Mouse (Mus musculus): Measurements from ENCODE around the gene Vstm5. TPM values are rescaled to one million over a fixed set of nuclear protein-coding genes. Genes with fewer than 3 reads are reported as not detected.
"Not testable (repeated sequence)": the region's sequence is repeated elsewhere in the genome, so short reads cannot be mapped to it uniquely, and the experiment has no call there.

The Vstm5 gene
- 15.4 and 18.4 TPM in 2 replicates for polyA plus RNA-seq (2012; rRNA removed)

DNA sequence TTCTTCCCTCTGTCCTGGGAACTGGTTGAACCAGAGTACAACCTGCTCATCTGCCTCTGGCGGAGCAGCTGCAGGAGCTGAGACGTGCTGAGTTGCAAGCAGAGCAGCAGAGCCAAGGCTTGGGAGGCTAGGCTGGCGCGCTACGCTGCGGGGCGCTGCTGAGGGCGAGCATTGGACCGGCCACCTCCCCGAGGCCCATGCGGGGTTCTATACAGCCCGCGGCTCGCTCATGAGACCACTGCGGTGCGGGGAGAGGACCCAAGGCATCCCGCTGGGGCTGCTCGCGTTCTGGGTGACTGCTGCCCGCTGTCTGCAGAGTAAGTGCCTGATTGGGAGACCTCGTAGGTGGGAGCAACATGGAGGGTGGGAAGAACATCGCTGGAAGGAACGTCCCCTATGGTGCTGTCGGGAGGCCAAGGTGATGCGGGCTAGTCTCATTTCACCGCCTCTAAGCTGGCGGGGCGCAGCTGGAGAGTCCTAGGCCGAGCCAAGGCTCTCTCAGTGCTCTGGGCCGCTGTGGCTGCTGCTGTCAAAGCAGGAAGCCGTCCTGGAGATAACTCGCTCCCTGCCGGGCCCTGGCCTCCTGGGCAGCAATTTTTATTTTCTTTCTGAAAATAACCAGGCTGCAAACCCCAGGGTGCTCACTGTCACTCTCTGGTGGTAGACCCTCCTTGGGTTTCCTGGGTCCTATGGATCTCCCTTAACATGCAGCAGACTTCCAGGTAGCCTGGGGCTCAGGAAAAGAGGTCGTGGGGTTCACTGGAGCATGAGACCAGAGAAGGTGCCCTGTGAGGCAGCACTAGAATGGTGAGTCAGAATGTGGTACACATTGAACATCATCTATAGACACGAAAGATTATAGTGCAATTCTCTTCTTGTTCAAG is at the start of gene Vstm5:
Gene Vstm5, plus strand, starts transcription at position 4 of the 884 bp plus-strand sequence.
- peak in 1 of 2 experiments; percentile 50 for DNase-seq (ENCODE audit: extremely low spot score in 1 of 2, low spot score in 1 of 2)

DNA sequence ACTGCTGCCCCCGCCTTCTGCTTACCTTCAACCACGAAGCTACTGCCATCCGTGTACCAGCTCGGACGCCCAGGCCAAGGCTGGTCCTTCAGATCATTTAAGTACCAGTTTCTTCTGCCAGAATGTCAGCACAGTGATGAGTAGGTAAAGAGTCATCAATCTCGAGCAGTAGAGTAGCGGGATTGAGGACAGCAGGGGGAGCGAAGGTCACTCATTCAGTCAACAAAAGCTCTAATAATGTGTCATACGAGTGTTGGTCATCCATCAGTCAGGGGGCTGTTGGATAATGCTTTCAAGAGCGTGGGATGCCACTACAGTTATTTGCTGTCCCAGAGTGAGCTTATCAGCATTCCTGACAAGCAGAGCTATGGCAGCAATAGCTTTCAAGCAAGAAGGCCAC is 44.0 kb upstream of the Vstm5 start:
- DNase-seq (ENCODE audit: extremely low spot score in 1 of 2, low spot score in 1 of 2), result not testable (repeated sequence)

DNA sequence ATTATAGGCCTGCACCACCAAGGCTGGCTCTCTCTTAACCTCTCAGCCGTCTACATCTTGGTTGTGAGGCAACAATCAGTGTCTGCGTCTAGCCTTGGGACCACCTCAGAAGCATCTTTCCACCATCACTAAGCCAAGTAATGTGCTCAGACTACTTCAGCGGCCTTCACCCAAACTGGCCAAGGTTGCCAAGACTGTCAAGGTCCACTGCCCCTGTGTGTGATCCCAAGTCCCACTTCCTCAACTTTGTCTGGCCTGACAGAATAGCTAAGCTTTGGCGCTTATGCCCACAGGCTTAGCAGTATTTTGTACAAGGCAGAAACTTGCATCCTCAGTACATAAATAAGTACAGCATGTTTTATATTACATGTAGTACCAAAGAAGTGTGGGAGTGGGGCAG is 32.2 kb upstream of the Vstm5 start:
- no peak for DNase-seq (ENCODE audit: extremely low spot score in 1 of 2, low spot score in 1 of 2)

DNA sequence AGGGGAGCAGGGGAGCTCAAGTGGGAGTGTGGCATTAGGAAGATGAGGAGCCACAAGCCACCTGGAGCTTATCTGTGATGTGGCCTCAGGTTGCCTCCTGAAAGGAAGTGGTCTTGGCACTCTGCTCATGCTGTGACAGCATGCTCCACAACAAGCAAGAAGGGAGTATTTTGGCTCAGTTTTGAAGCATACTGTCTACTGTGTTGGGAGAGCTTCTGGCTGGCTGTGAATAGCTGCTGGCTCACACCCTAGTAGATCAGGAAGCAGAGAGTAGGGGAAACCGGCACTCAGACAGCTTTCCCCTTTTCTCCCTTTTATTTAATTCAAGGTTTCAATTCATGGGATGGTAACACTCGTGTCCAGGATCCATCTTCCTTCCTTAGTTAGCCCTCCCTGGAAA is 29.5 kb upstream of the Vstm5 start:
- peak in 1 of 2 experiments; percentile 3 for DNase-seq (ENCODE audit: extremely low spot score in 1 of 2, low spot score in 1 of 2)

DNA sequence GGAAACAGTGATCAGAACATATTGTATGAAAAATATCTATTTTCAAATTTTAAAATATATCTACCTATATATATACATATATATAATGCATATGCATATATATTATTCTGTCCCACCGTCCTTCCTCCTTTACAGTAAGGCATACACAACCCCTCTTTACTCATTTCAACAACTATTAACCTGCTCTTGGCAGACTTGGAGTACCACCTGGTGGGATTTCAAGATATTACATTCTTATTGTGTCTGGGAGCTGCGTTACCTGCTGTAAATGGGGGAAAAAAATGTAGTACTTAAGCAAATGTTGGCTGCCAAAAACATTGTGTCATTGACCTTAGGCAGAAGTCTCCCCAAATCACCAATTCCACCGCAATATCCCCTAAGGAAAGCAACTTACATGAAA is 27.0 kb upstream of the Vstm5 start:
- peak in 1 of 2 experiments; percentile 72 for DNase-seq (ENCODE audit: extremely low spot score in 1 of 2, low spot score in 1 of 2)

DNA sequence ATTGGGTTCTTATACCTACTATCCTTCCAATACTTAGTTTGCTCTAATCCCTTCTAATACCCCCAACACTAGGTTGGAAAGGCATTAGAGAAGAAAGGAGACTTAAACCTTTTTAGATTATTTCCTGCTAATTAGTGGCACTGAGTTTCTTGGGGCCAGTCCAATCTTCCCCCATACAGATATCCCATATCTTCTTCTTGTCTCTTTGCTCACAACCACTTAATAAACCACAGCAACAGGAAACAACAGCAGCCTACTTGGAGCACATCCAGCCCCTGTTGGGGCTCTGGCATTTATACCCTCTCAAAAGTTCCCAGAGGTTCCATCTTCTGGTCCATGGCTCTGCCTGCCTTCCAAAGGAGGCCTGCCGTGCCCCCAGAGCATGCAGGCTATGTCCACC is 25.1 kb upstream of the Vstm5 start:
- no peak for DNase-seq (ENCODE audit: extremely low spot score in 1 of 2, low spot score in 1 of 2)

DNA sequence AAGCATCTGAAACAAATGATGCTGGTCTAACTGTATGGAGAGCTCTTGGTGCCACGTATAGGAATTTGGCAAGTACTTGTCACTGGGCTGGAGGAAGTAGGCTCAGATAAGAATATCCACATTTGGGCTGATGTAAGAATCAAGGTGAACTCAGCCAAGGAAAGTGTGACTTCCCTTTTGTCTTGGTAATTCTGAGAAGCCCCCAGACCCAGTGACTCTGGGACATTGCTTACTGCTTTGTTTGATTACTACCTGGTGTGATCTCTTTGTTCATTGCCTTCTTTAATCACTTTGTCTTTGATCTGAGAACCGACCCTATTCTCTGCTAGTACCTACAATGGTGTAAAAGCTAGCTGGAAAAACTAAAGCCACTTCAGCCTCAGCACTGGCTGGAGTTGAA is 13.9 kb upstream of the Vstm5 start:
- no peak for DNase-seq (ENCODE audit: extremely low spot score in 1 of 2, low spot score in 1 of 2)

DNA sequence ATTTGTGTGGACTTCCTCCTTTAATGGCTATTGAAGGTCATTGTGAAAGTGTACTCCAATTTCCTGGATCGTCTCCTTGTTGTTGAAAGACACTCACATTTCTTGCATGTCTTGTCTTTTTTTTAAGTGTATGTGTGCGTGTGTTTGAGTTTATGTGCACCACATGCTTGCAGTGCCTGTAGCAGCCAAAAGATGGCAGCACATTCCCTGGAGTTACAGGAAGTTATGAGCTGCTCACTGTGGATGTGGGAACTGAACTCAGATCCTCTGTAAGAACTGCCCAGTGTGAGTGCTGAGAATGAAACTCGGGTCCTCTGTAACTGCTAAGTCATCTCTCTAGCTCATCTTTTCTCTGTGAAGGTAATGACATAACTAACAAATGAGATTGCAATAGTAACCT is 6.4 kb upstream of the Vstm5 start:
- DNase-seq (ENCODE audit: extremely low spot score in 1 of 2, low spot score in 1 of 2), result no peak

DNA sequence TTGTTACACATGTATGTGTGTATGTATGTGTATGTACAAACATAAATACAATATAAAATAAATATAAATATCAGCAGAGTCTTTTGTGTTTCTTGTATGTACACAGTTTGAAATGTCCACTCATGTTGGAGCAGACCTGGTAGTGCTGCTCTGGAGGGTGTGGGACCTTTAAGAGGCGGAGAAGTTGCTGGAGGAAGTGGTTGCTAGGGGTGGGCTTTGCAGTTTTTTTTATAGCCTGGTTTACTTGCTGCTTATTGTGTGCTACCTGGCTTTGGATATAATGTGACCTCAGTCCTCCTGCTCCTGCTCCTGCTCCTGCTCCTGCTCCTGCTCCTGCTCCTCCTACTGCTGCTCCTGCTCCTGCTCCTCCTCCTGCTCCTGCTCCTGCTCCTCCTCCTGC is 5.2 kb upstream of the Vstm5 start:
- DNase-seq (ENCODE audit: extremely low spot score in 1 of 2, low spot score in 1 of 2), result no peak

DNA sequence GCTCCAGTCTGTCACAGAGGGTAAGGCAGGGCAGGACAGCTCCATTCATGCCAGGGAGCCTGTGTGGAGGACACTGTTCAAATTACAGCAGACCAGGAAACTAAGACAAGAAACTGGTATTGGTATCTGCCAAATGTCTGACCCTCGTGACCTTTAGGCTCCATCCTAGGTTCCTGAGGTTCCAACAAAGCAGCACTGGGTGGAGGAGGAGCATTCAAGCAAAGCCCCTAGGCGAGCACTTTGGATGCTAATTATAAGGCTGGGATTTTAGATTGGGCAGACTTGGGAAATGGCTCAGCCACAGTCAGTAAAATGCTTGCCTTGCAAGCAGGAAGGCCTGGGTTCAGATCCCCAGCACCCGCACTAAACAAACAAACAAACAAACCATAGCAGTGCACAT is 2.9 kb upstream of the Vstm5 start:
- DNase-seq (ENCODE audit: extremely low spot score in 1 of 2, low spot score in 1 of 2), result no peak

DNA sequence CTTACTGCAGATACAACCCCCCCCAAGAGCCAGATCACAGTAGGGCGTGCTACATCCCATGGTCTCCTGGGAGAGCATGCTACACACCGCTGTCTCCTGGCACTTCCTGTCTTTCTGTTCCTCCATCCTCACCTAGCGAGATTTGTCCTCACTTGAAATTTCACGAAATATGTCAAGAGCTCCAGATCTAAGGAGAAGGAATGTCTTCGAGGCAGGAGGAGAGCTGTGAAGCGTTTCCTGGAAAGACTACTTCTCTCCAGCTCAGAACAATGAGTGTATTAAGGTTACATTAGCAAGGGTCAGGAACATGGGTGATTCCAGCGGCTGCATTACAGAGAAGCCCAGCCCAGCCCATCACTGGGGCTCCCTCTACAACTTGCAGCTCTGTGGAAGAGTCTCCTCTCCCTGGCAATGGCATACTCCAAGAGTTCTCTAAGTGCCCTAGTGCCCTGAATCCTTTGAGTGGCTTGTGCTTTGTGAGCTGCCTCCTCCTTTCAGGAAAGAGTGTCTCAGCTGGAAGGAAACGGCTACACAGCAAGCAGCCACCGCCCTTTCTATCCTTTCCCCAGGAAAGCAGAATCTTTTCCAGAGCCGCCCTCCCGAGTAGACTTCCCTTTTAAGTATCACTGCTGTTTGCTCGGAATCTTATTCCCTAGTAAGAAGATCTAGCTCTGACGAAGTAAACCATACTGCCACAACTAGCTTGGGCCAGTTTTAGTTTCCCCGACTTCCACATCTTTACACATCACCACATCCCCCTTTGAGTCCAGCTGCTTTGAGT is 1.1 kb upstream of the Vstm5 start:
- no peak for DNase-seq (ENCODE audit: extremely low spot score in 1 of 2, low spot score in 1 of 2)

DNA sequence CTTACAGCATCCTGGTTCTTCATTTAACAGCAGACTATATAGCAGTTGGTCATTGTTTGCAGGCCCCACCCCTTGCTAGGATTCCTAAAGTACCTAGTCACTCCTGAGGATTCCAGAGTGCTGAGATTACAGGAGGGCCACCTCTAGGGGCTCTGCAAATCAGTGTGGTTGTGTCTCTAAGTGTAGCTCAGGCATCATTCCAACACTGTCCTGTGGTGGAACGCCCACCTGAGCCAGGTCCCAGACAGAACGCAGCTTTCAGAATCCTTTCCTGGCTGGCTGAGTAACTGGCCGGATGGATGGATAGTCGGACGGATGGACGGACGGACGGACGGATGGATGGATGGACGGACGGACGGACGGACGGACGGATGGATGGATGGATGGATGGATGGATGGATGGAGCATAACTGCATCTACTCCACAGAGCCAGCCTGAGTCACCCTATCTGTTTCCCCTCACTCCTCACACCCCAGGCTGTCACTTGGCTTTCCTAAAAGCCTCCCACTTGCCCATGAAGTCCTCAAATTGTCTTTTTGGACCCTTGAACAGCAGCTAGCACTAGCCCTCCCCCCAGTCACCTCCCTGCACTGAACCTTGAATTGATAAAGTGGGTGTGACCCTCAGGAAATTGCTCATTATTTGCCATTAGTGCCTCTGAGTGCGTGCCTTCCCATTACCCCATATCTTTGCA is 401 bp upstream of the Vstm5 start:
- no peak for DNase-seq (ENCODE audit: extremely low spot score in 1 of 2, low spot score in 1 of 2)

DNA sequence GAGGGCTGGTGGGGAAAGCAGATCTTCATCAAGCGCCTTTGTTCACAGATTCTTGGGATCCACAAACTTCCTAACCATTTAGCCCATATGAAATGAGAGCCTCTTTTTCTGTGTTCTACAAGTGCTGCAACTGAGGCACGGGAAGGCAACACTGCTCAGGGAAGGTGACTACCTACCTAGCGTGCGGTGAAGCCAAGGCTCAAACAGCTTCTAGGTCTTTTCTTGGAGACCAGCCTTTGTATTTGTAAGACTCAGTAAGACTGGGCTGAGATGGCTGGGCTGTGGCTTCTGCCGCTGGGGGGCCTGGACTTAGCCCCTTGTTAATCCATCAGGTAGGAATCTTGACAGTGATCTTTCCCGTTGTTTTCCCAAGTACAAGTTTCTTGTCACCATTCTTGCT is 1.2 kb downstream of the Vstm5 start:
- no peak for DNase-seq (ENCODE audit: extremely low spot score in 1 of 2, low spot score in 1 of 2)

DNA sequence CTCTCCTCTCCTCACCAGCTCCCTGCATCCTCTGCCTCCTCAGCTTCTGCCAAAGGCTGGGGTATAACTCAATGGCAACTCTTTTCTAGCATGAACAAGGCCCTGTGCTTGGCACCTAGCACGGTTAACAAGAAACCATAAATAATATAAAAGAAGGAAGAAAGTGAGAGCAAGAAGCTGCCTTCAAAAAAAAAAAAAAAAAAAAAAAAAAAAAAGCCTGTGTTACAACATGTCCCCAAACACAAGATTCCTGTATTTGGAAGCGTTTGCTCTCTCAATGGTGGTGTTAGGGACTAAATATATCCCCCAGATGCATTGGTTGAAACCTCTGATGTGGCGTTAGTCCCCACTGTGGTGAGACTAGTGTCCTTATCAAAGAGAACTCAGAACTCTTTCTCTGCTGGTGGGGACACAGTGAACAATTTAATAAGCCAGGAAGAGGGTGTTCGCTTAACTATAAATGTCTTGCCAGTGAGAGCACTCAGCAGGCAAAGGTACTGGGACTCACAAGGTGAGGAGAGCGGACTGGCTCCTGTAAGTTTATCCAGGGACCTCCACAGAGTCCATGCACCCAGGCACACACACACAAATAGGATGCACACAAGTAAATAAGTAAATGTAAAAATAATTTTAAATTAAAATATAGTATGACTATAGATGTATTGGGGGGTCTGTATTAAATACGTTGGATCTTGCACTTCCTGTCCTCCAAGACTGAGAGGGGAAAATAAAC is 2.2 kb downstream of the Vstm5 start:
- DNase-seq (ENCODE audit: extremely low spot score in 1 of 2, low spot score in 1 of 2), result no peak

DNA sequence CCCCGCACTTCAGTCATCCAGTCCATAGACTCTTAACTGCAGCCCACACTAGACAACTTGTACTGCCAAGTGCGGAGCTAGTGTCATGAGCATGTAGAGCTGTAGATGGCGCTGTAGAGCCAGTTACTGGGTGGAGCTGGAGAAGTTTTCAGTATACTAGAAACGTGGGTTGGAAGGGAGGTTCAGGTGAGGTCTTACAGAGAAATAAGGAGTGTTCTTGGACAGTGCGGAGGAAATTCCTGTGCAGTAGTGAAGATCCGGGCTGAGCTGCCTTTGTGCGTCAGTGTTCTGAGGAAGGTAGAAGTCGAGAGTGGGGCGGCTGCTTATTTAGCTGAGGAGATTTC is 2.7 kb downstream of the Vstm5 start:
- peak in 1 of 2 experiments; percentile 70 for DNase-seq (ENCODE audit: extremely low spot score in 1 of 2, low spot score in 1 of 2)

DNA sequence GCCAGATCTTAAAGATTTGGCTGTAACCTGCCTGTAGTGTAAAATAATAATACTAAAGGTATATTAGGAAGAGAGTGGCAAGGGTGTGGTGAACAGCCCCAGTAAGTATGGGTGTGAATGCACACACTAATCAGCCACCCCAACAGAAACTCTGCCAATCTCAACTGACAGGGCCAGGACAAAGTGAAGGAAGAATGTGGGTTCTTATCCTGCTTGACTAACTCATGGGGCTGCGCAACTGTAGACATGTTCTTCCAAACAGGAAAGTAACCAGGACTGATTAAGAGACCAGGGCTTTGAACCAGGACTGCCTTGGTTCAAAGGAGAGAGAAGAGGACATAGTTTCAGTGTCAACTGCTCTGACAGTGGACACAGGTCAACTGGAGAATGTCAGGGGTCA is 3.3 kb downstream of the Vstm5 start:
- no peak for DNase-seq (ENCODE audit: extremely low spot score in 1 of 2, low spot score in 1 of 2)

DNA sequence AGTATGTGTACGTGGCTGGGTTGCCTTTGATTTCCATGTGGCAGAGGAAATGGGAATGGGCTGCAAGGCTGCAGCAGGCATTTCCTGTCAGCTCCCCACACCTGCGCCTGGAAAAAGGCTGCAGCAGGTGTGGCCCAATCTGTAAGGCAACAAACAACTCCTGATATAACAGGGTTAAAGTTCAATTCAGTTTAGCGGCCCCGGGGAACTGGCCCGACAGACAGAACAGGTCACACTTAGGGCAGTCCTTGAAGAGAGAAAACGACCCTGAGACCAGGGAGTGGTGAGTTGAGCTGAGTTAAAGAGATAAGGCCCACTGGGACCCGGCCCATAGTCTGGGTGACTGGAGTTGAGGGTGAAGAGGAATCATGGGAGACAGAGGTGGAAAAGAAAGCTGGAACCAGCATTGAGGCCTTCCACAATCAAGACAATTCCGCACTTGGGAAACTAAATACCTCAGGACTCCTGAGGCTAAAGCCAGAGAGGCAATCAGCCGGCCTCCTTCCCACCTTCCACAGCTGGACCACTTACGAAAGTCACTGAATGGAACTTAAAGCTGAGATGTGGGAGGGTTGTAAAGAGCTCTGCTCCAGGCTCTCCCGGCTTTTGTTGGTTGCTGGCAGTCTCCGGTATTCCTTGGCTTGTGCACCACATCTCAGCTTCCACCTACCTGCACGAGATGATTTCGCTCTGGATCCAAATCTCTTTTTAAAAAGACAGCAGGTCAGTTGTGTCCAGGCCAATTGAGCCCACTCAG is 6.7 kb downstream of the Vstm5 start:
- no peak for DNase-seq (ENCODE audit: extremely low spot score in 1 of 2, low spot score in 1 of 2)

DNA sequence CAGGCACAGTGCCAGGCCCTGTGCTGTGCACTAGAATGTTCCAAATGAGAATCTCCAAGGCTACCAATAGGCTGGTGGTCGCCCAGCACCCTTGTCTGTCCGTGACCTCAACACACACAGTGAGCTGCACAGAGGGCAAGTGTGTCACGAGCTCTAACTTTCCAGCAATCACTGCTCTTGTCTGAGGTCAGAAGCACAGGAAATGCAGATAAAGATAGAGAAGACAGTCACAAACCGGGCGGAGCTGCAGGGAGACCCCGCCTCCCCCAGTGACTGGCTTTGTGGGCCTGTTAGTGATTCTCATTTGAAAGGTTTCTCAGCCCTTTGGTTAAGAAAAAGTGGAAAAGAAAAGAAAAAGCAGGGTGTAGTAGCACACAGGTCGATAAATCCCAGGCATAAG is 11.5 kb downstream of the Vstm5 start:
- DNase-seq (ENCODE audit: extremely low spot score in 1 of 2, low spot score in 1 of 2), result no peak

DNA sequence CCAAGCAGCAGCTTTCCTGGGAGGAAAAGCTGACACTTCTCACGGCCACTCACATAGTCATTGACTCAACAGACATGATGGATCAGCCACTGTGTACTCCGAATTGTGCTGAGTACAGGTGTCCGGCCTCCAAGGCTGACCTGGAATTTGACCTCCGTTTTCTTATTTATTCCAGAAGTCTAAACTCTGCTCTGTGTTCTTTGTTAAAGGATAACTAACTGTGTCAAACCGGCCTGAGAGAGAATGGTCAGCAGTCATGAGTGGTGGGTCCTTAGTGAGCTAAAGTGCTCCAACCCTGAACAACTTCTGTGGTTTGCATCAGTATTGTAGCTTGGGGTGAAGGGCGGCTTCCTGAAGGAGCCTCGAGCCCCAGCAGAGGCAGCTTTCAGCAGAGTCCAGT is 13.4 kb downstream of the Vstm5 start:
- DNase-seq (ENCODE audit: extremely low spot score in 1 of 2, low spot score in 1 of 2), result no peak

DNA sequence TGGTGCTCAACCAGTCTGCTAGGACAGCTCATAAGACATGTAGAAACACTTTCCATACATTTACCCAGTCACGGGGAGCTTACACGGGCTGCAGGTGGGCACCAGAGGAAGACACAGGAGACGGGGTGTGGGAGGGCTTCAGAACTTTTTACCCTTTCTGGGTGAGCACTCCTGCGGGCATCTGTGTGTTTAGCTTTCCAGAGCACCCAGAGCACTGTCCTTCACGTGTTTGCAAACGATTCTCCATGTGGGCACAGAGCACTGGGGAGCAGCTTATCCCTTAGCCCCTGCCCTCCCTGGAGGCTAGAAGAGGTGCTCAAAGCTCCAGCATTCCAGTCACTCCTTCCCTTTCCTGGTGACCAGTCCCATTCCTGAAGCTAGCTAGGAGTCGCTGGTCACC is 15.7 kb downstream of the Vstm5 start:
- DNase-seq (ENCODE audit: extremely low spot score in 1 of 2, low spot score in 1 of 2), result no peak
